Mouse (Mus musculus) cerebellum, adult 2 months (tissue): ENCODE results near the gene Cog2. TPM values are rescaled to one million over a fixed set of nuclear protein-coding genes. Genes with fewer than 3 reads are reported as not detected.

Source experiments
- DNase-seq, 2 experiments: peaks; one replicate each; pipeline ENCODE4 v3.0.0; 2021
- H3K27ac ChIP-seq: fragments of 200-500 bp; 2 replicates; pipeline ENCODE4 v1.5.1; 2012; ENCODE audit warnings: low read length, control low read depth, inconsistent platforms; ENCODE audit not compliant: insufficient read depth
- H3K27me3 ChIP-seq: fragments of 200-500 bp; 2 replicates; pipeline ENCODE4 v1.6.1; 2012; ENCODE audit warnings: inconsistent platforms, mild to moderate bottlenecking, low read length, moderate library complexity; ENCODE audit not compliant: control insufficient read depth, insufficient read depth
- H3K4me1 ChIP-seq: fragments of 200-500 bp; 2 replicates; pipeline ENCODE4 v1.6.1; 2011; ENCODE audit warnings: low read length; ENCODE audit not compliant: control insufficient read depth, insufficient read depth
- H3K4me3 ChIP-seq: fragments of 200-500 bp; replicated peaks from 2 replicates; pipeline ENCODE3; 2011; ENCODE audit warnings: mild to moderate bottlenecking, low read depth, low read length, control low read depth; ENCODE audit not compliant: insufficient read depth
- CTCF ChIP-seq: fragments of 200-500 bp; IDR thresholded peaks from 2 replicates; pipeline ENCODE4 v1.5.1; 2011; ENCODE audit warnings: low read depth, mild to moderate bottlenecking, control low read depth, low read length, moderate library complexity, borderline replicate concordance; ENCODE audit not compliant: insufficient read depth
- POLR2A ChIP-seq: fragments of 200-500 bp; IDR thresholded peaks from 2 replicates; pipeline ENCODE4 v1.6.1; 2011; ENCODE audit warnings: low read length, control low read depth, borderline replicate concordance; ENCODE audit not compliant: insufficient read depth
- WGBS: fragments of 180-500 bp; shearing (Covaris S2); methylation state at CpG from one replicate; pipeline ENCODE4 v1.1.7; 2018; 5-methylcytosine and 5-hydroxymethylcytosine counted together
- polyA plus RNA-seq: library from polyadenylated mRNA; depleted of rRNA; stranded (reverse); fragments of >200 nt; gene quantifications from 2 replicates; pipeline ENCODE4 v1.2.3, GENCODE M21; 2012

Cog2 gene
- polyA plus RNA-seq, 1 experiment: 38.4 TPM

DNA sequence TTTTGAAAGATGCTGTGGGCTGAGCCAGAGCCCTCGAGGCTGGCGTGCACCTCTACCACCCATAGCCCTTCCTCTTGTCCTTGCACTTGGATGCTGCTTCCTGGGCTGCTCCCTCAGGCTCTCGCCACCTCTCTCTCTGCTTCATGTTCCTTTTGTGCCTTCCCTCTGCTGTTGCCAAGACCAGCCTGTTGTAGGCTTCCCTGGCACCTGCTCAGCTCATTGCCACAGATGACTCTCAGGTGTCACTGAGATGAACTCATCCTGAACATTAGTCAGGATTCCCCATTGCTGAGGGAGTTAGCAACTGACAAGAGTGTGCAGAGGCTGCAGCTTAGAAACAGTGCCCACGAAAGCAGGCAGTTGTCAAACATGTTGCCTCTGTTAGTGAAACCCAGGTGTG lies 21.4 kb downstream of the Cog2 start:
- no peak overlapping the region for H3K4me3 ChIP-seq
- H3K27me3 ChIP-seq: no peaks in the 10 kb centered on the region
- peak; percentile 71 to 87 for DNase-seq
- TF ChIP-seq CTCF: no peak
- TF ChIP-seq POLR2A: no peak
- peaks cover 30% of the 10 kb centered on the region for H3K4me1 ChIP-seq
- H3K27ac ChIP-seq: no peak overlapping the region
- 35% methylated on average over 4 of the region's 4 CpGs for WGBS

DNA sequence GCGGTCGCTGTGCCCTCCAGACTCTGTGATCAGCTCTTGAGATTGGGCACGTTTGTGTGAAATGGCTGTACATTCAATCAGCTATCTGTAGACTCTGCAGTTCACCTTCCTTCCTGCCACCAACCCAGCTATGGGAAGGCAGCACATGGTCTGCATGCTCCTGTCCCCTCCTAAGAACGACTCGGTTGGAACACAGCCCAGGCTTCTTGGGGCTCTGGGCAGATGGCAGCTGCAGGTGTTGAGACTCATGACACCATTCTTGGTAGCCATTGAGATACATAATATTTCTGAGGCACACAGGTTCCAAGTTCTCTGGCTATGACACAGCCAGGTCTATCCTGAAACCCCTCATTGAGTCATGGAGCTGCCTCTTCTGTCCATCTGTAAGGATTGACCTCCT lies 22.7 kb downstream of the Cog2 start:
- Histone ChIP-seq H3K27me3 (no peaks in the 10 kb centered on the region), H3K4me1 (peaks cover 30% of the 10 kb centered on the region), H3K27ac (no peak overlapping the region), H3K4me3 (no peak overlapping the region)
- no peak for TF ChIP-seq POLR2A
- DNase-seq: peak in 1 of 2 experiments; percentile 36
- 57% methylated on average over 5 of the region's 5 CpGs for WGBS

DNA sequence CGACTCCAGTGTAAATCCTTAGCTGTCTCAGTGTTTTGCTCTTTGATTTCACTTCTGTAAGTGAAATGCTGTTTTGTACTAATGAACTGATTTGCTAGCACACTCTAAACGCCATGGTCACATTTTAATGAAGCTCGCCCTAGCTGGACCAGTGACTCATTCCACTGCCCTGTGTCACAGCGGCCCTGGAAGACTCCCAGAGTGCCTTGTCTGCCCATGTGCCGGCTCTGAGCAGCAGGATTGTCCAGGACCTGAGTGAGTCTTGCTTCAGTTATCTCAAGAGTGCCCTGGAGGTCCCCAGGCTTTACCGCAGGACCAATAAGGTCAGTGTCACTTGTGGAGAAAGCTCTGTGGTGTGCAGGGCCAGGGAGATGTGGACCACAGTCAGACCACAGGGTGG lies 25.8 kb downstream of the Cog2 start:
- H3K27ac ChIP-seq: no peak overlapping the region
- H3K4me1 ChIP-seq: peaks cover 26% of the 10 kb centered on the region
- TF ChIP-seq CTCF (no peak), POLR2A (no peak)
- WGBS: 85% methylated on average over 6 of the region's 6 CpGs
- DNase-seq: no peak
- no peaks in the 10 kb centered on the region for H3K27me3 ChIP-seq
- no peak overlapping the region for H3K4me3 ChIP-seq

GRCm38 (mm10) chr8:124546815-124547214 lies 26.2 kb downstream of the Cog2 start:
- no peak for TF ChIP-seq CTCF
- TF ChIP-seq POLR2A: no peak
- 95% methylated on average over 7 of the region's 7 CpGs for WGBS
- H3K27ac ChIP-seq: no peak overlapping the region
- H3K4me3 ChIP-seq: no peak overlapping the region
- DNase-seq: no peak
- H3K27me3 ChIP-seq: no peaks in the 10 kb centered on the region
- H3K4me1 ChIP-seq: peaks cover 21% of the 10 kb centered on the region

GRCm38 (mm10) chr8:124547269-124547668 lies 26.7 kb downstream of the Cog2 start:
- 81% methylated on average over 11 of the region's 11 CpGs for WGBS

DNA sequence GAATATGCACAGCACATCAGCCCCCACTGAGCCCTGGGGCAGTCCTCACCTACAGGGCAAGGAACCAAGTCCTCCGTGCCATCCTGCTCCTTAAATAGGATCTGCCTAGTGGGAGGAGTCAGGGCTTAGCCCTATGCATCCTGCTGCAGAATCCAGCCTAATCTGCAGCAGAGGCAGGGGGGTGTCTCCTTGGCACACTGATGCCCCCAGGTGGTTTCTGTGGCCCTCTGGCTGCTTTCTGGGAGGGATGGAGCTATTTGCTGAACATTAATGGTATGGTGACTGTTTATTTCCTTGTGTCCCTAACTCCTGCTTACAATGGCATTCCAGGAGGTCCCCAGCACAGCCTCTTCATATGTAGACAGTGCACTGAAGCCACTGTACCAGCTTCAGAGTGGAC lies 27.6 kb downstream of the Cog2 start:
- Histone ChIP-seq H3K27ac (0 out of 2 replicates have a peak overlapping the region, but pooled peaks have one; percentile 2), H3K27me3 (no peaks in the 10 kb centered on the region), H3K4me1 (peaks cover 9% of the 10 kb centered on the region), H3K4me3 (no peak overlapping the region)
- DNase-seq: no peak
- 0% methylated on average over 1 of the region's 1 CpGs for whole genome bisulfite sequencing
- TF ChIP-seq POLR2A: no peak
- TF ChIP-seq CTCF: no peak

More at GRCm38 (mm10) chr8:124547269-124547668, 26.7 kb downstream of the Cog2 start:
- no peak for TF ChIP-seq CTCF
- no peak for TF ChIP-seq POLR2A
- DNase-seq: no peak
- Histone ChIP-seq H3K4me3 (no peak overlapping the region), H3K27ac (no peak overlapping the region), H3K4me1 (peaks cover 17% of the 10 kb centered on the region), H3K27me3 (no peaks in the 10 kb centered on the region)

GRCm38 (mm10) chr8:124551011-124551661 lies 30.6 kb downstream of the Cog2 start:
- TF ChIP-seq POLR2A (no peak), CTCF (no peak)
- no peak overlapping the region for H3K4me3 ChIP-seq
- no peaks in the 10 kb centered on the region for H3K27me3 ChIP-seq
- H3K4me1 ChIP-seq: peaks cover 5% of the 10 kb centered on the region
- WGBS: 83% methylated on average over 15 of the region's 15 CpGs
- H3K27ac ChIP-seq: 0 out of 2 replicates have a peak overlapping the region, but pooled peaks have one; percentile 8
- peak in 1 of 2 experiments; percentile 37 for DNase-seq

GRCm38 (mm10) chr8:124555113-124555750 lies 34.7 kb downstream of the Cog2 start:
- Histone ChIP-seq H3K4me1 (peaks cover 27% of the 10 kb centered on the region), H3K4me3 (no peak overlapping the region), H3K27me3 (no peaks in the 10 kb centered on the region), H3K27ac (no peak overlapping the region)
- WGBS: 88% methylated on average over 7 of the region's 7 CpGs
- no peak for TF ChIP-seq CTCF
- no peak for TF ChIP-seq POLR2A
- no peak for DNase-seq

DNA sequence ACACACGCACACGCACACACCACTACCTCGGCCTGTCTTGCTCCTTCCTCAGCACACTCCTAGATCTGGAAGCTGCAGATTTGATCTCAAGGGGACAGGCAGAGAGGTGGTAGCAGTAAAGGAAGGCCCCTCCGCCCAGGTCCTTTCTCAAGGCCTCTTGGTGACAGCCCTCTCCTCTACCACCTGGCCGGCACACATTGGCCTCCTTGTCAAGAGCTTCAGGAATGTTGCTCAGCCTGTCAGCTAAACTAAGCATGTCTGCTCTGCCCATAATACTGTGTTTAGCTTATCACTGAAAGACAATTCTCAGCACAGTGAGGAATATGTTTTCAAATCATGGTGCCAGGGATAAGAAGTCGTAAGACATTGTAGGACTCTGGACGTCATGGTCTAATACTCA lies 35.6 kb downstream of the Cog2 start:
- Histone ChIP-seq H3K27ac (no peak overlapping the region), H3K4me1 (peaks cover 27% of the 10 kb centered on the region), H3K27me3 (no peaks in the 10 kb centered on the region), H3K4me3 (no peak overlapping the region)
- DNase-seq: no peak
- WGBS: 69% methylated on average over 7 of the region's 7 CpGs
- no peak for TF ChIP-seq POLR2A
- no peak for TF ChIP-seq CTCF
